Comparison of ENCODE assay signal across 24 mouse cellular contexts in the genomic region with DNA sequence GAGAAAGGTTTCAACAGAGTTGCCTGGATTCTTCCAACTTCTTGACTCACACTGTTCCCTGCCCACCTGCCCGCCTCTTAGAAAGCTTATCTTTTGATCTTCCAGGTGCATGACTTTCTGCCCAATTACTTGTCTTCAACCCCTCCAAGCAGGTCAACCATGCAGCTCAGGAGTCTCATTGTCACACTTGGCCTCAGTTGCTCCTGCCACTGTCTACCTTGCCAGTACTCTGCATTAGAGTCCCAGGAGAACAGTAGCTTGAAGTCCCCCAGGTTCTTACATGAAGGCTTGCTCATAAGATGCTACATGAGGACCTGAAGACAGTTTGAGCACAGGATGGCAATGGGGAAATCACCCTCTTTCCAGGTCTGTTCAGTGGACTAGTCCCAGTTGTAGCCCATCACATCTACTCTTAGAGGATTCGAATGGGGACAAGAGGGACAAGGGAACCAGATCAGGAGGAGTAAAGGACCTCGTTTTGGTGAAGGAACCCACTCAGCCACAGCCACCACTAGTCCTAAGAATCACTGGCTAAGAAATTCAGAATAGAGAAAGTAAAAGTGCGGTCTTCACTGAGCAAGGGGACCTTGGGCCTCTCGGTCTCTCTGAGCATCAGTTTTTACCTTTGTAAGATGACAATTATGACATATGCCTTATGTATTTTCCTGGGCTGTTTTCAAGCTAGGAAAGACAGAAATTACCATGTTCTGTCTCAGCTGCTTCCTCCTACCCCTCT.
DNase-seq lines count a peak whose midpoint lies in the region; ATAC-seq and TF ChIP-seq lines count a peak whose summit lies in the region.
"Had no signal": no experiment of that assay in that cellular context is flagged by ENCODE, and none has a peak within 500 bp of the region (broad histone marks: within the 10 kb centered on the region; RNA-seq: fewer than 3 reads in every experiment).

No protein-coding gene starts in this region.

- intact Hi-C loops in heart, adult 2 months (cut with DNase I) = no loop called here

- no peak overlapping the region for H3K9ac ChIP-seq in heart, adult 2 months (ENCODE audit: low read depth, low read length)
- H3K9ac ChIP-seq: forebrain, embryonic 13.5 days; heart, embryonic 13.5 days; hindbrain, embryonic 14.5 days had no signal

- WGBS in heart, adult 2 months = 91% methylated on average over 5 of the region's 5 CpGs

- H3K27me3 ChIP-seq in heart, adult 2 months (ENCODE audit: control insufficient read depth, insufficient read depth, low read length) = no peaks in the 10 kb centered on the region
- H3K27me3 ChIP-seq: forebrain, embryonic 13.5 days; Patski had no signal

- TF ChIP-seq CTCF in heart, adult 2 months (IDR thresholded peaks at IDR 0.05) = no peak

- TF ChIP-seq EP300 in heart, adult 2 months (IDR thresholded peaks at IDR 0.05; ENCODE audit: insufficient read depth, low read depth, low read length) = no peak

- peak; percentile 58 for DNase-seq in heart, adult 11 months
- no peak for DNase-seq in heart, adult 2 months
- peak; percentile 82 for DNase-seq in A20 (ENCODE audit: low read depth, low spot score)
- DNase-seq in layer of hippocampus, adult 18-20 months (ENCODE audit: low spot score in 2 of 2) = no peak
- DNase-seq in thymus, postnatal 4 days = no peak
- DNase-seq: adrenal gland, postnatal 14 days; cerebellum, adult 11 months; cerebellum, adult 8-10 months; cerebellum, postnatal 10 days; gastrocnemius, postnatal 14 days; heart, adult 18-20 months; heart, postnatal 14 days; heart, postnatal 4 days had no signal

- no peaks in the 10 kb centered on the region for H3K36me3 ChIP-seq in heart, adult 2 months (ENCODE audit: control insufficient read depth, insufficient read depth, low read length)
- H3K36me3 ChIP-seq: forebrain, embryonic 10.5 days; G1E; heart, embryonic 10.5 days; heart, embryonic 13.5 days had no signal

- peak; percentile 55 for ATAC-seq in CD4-positive, CD25-positive, alpha-beta regulatory T cell, adult 4 months
- ATAC-seq: forebrain, embryonic 13.5 days; forebrain, embryonic 16.5 days; hindbrain, postnatal 0 days; intestine, postnatal 0 days had no signal

- no peaks in the 10 kb centered on the region for H3K4me1 ChIP-seq in heart, adult 2 months (ENCODE audit: control insufficient read depth, insufficient read depth, low read length)
- H3K4me1 ChIP-seq: forebrain, embryonic 13.5 days had no signal

- H3K27ac ChIP-seq in heart, adult 2 months = no peak overlapping the region
- H3K27ac ChIP-seq: forebrain, embryonic 10.5 days; forebrain, embryonic 13.5 days; heart, embryonic 10.5 days; heart, embryonic 13.5 days; hindbrain, embryonic 14.5 days; hindbrain, postnatal 0 days had no signal

- no peak overlapping the region for H3K4me3 ChIP-seq in heart, adult 2 months
- H3K4me3 ChIP-seq: forebrain, embryonic 10.5 days; forebrain, embryonic 13.5 days; heart, embryonic 10.5 days; heart, embryonic 13.5 days had no signal

- no peaks in the 10 kb centered on the region for H3K79me2 ChIP-seq in heart, adult 2 months (replicated peaks; ENCODE audit: control insufficient read depth, insufficient read depth, low read length)

- no peak for TF ChIP-seq POLR2A in heart, adult 2 months (IDR thresholded peaks at IDR 0.05; ENCODE audit: insufficient read depth, low read depth, low read length)

Comparison
In these comparisons a context has a peak if more than half of its experiments do, and no peak if none do; other contexts are left out.
1. DNase-seq: peak in heart, adult 11 months (single experiment) and A20 (single experiment); none in heart, adult 2 months (0 of 2), layer of hippocampus, adult 18-20 months (0 of 2) and thymus, postnatal 4 days (single experiment).